Mouse (Mus musculus): ENCODE results near the gene Pdcd1lg2. TPM values are rescaled to one million over a fixed set of nuclear protein-coding genes. Genes with fewer than 3 reads are reported as not detected.

The Pdcd1lg2 gene
- total RNA-seq, 2 experiments from 2014 or later = not detected

DNA sequence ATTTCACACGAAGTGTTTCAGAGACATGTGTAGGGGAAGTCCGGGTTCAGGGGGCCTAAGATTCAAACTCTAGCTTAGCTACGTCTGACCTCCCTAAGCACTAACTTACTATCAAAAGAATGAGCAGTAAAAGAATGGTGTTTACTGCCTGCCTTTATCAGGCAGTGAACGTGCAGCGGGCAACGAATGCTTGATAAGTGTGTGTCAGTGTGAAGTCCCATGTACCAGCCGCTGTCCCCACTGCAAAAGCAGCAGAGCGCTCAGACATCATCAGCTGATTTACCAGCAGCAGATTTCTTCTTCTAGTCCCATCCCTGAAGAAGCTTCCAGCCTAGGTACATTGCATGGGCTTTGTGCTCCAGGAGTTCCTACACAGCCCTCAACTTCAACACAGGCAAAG lies 61.7 kb downstream of the Pdcd1lg2 start:
- DNase-seq = no peak

DNA sequence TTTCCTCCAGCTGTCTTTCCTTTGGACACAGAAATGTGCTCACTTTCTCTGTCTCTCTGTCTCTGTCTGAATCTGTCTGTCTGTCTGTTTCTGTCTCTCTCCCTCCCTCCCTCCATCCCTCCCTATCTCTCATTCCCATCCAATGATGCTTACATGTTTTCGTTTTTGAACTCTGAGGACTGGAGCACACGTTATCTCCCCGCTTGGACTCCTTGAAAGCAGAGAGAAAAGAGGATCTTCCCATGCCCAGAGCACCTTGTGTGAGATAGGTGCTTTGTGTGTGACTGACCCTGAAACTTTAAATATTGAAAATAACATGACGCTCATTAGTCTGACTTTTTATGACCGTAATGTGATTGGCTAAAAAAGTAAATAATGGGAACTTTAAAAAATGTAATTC lies 62.2 kb downstream of the Pdcd1lg2 start:
- no peak for DNase-seq

DNA sequence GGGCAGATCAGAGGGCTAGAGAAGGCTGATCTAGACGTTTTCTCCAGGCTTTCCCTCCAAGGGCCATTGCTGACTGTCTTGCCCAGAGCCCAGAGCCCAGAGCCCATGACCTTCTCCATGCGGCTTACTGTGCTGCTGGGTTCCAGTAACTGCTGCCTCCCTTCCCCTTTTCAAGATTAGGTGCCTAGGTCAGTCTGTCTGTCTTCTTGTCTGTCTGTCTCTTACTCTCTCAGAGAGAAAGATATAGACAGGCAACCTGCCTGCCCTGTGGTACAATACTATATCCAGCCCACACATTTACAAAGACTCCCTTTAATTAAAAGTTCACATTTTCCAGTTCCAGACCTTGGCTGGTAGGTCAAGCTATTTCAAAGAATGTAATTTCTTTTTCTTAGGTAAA lies 64.1 kb downstream of the Pdcd1lg2 start:
- DNase-seq = no peak

DNA sequence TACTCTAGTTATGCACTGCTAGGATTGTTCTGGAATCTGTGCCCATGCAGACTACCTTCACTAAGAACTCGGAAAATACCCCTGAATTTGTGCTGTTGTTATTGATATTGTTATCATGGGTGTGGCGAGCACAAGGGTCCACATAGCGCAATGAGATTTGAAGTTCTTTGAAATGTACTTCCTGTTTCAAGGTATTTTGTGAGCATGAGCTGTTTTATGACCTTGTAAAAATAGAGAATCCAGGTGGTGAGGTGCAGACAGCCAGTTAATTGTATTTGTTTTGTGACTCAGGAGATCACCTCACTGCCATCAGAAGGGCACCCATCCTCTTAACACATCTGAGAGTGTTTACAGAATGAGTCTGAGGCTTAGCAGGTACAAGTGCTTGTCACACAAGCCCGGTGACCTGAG lies 64.5 kb downstream of the Pdcd1lg2 start:
- no peak for DNase-seq

GRCm38 (mm10) chr19:29478598-29478997 lies 67.9 kb downstream of the Pdcd1lg2 start:
- no peak for DNase-seq

GRCm38 (mm10) chr19:29481578-29481977 lies 70.9 kb downstream of the Pdcd1lg2 start:
- DNase-seq = no peak

DNA sequence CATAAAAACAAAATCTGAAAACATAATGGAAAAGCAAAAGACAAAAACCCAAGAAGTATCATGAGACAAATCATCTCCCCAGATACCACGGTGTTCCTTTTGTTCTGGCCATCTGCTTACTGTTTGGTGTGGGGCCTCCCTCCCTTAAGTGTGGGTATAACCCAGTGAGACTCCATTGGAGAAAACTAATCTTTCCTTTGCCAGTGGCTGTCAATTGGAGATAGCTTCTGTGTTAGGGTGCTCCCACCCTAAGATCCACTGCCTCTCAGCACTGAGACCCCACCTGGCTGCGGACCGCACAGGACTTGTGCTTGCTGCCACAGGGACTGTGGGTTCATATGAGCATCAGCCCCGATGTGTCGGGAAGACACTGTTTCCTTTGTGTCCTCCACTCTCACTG lies 71.4 kb downstream of the Pdcd1lg2 start:
- no peak for DNase-seq

DNA sequence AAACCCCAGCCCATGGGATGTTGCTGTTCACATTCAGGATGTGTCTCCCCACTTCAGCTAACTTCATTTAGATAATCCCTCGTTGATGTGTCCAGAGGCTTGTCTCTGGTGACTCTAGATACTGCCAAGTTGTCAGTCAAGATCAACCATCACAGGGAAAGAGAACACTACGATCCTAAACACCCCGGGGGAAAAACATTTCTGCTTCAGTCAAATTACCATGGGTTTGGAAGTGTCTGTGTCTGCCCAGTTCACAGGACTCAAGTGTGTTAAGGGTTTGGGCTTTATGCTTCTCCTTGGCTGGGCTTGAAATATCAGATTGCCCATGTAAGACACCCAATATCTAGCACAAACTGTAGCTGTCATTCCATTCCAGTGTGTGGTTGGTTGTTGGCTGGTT lies 71.9 kb downstream of the Pdcd1lg2 start:
- DNase-seq = no peak

GRCm38 (mm10) chr19:29483386-29483785 lies 72.7 kb downstream of the Pdcd1lg2 start:
- peak; percentile 55 for DNase-seq

GRCm38 (mm10) chr19:29484537-29484936 lies 73.8 kb downstream of the Pdcd1lg2 start:
- no peak for DNase-seq

- DNase-seq = no peak
Observed at GRCm38 (mm10) chr19:29485257-29485948, 74.7 kb downstream of the Pdcd1lg2 start.

DNA sequence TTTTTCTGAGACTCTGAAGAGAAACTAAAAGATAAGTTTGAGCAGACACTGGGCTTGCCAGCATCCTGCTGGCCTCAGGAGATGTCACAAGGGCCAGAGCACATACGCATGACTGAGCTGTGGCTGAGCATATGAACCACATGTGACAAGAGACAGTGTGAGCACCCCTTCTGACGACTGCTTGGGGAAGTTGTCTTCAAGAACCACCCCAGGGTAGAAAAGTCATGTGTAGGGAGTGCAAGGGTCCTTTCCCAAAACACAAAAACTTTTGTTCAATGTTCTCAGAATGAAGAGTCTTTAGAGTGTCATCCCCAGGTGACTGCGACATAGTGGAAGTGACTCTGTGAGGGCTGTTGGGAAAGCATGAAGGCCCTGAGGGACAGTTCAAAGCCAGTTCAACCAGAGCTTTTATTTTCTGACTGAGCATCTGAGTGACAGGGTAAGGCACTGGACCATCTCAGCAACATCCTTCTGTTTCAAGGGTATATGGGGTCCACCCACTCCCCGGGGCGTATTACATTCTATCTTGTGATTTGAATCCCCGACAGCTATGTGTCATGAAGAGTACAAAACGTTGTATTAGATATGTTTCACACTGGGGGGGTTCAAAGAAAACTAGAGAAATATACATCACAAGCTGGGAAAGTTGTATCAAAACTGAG lies 76.0 kb downstream of the Pdcd1lg2 start:
- no peak for DNase-seq

GRCm38 (mm10) chr19:29487326-29488072 lies 76.8 kb downstream of the Pdcd1lg2 start:
- no peak for DNase-seq

DNA sequence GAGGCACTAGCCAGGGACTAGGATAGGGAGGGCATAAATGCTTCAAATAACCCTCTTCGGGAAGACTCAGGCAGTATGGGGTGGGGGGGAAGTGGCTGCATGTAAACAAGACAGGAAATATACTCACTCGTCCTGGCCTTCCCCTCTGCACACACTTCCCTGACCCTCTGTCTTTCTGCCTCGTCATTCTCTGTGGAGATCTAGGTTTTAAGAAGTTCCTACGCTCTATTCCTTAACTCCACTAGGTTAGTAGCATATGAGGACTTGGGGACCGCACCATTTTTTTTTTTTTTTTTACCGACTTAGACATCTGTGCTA lies 77.3 kb downstream of the Pdcd1lg2 start:
- no peak for DNase-seq

DNA sequence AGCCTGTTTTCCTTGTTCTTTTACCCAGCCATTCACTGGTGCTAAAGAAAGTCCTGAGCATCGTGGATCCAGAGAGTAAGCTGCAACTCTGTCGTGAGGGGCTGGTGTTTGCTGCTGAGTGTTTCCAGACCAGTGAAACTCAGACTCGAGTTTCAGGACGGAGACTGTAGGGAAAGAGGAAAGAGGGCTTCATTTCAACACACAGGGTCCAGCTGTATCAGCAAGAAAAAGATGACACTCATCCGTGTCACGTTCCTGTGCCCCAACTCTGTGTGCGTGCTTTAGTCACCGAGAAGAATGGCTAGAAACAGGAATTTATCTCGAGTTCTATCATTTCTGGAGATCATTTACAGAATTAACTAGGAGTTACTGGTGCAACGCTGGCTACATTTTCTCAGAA lies 77.7 kb downstream of the Pdcd1lg2 start:
- DNase-seq = no peak

- no peak for DNase-seq
Observed at GRCm38 (mm10) chr19:29489785-29490284, 79.1 kb downstream of the Pdcd1lg2 start.

GRCm38 (mm10) chr19:29491467-29491866 lies 80.7 kb downstream of the Pdcd1lg2 start:
- no peak for DNase-seq

DNA sequence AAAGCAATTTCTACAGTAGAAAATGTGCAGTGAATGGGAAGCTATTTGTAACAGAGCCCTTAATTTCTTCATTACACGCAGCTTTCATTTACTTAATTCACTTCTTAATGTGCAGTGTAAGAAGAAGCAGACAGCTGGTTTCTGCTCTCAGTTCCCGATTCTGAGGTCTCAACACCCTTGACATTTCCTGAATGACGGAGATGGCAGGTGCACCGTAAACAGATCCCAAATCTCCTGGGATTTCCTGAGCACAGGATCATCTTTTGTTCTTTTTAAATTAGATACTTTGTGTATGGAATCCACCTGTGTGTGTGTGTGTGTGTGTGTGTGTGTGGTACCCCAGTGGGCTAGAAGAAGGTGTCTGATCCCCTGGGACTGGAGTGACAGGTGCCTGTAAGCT lies 83.7 kb downstream of the Pdcd1lg2 start:
- no peak for DNase-seq

GRCm38 (mm10) chr19:29496001-29496597 lies 85.4 kb downstream of the Pdcd1lg2 start:
- no peak for DNase-seq

- DNase-seq = no peak
Observed at GRCm38 (mm10) chr19:29496786-29497557, 86.3 kb downstream of the Pdcd1lg2 start.

DNA sequence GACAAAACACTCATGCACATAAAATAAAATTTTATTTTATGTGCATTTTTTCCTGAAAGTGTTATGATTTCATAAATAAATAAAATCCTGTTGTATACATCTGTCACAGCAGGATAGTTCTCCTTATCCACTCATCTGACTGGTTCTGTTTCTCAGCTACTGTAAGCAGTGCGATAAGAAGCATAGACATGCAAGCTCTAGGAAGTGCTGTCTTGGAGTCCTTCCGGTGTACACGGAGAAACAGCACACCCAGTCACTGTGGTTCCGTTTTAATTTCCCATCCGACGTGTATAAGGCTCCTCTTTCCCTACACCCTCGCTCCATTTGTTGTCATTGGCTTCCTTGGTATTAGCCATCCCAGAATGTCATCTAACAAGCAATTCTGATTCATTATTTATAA lies 87.2 kb downstream of the Pdcd1lg2 start:
- DNase-seq = no peak

DNA sequence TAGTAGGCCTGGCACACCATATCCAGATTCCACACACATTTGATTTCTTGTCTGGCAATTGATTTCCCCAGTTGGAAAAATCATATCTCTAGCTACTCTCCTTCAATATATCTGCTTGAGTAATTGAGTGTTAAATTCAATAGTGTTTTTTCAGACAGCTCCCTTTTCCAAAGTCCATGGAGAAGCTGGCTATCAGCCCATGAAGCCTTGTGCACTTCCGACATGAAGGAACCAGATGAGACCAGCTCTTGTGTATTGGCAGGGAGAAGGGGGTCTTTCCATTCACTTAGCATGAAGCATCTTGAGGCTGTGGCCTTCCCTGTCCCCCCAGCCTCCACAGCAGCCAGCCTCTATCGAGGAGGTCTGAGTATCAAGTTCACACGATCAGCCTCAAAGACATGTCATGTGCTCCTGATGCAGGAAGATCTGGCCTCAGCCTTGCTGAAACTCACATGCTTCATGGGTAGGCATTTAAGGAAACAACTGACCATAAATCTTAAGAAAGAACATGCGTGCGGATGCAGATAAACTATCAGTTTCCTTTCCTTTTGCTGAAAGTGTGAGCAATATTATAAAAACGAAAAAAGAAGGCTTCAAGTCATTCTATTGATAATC lies 88.2 kb downstream of the Pdcd1lg2 start:
- no peak for DNase-seq
